ENCODE assay signal across 8 mouse cellular contexts in genomic region chrX:48594099-48594760, GRCm38 (mm10). TPM values are rescaled to one million over a fixed set of nuclear protein-coding genes. Genes with fewer than 3 reads are reported as not detected.
DNase-seq lines count a peak whose midpoint lies in the region; ATAC-seq and TF ChIP-seq lines count a peak whose summit lies in the region.

Gene Zfp280c (minus strand): TSS chrX:48594504.

- intact Hi-C loops in heart, postnatal 36 days (cut with DNase I) = loop anchor here (2.0 kb wide), 1 partner anchor 29 kb away; the partner anchor contains the start of gene Slc25a14

- H3K27ac ChIP-seq in forebrain, embryonic 16.5 days (ENCODE audit: low read length) = peak within 1 kb of the TSS; percentile 84
- H3K27ac ChIP-seq in lung, embryonic 16.5 days (ENCODE audit: low read length) = peak within 1 kb of the TSS; percentile 79

- ATAC-seq in G1E (ENCODE audit: extremely low read depth, insufficient number of reproducible peaks, low FRiP score, poor library complexity, severe bottlenecking) = peak; percentile 90
- ATAC-seq in forebrain, embryonic 16.5 days = peak; percentile 93
- ATAC-seq in lung, embryonic 16.5 days (ENCODE audit: low read depth) = peak; percentile 94

- DNase-seq in G1E (ENCODE audit: low spot score) = peak; percentile 68
- peak; percentile 69 to 76 for DNase-seq in cerebellum, adult 18-20 months
- peak; percentile 55 to 63 for DNase-seq in heart, postnatal 36 days
- peak; percentile 52 for DNase-seq in layer of hippocampus, adult 9-10 months (ENCODE audit: low spot score)
- peak; percentile 38 for DNase-seq in ovary, postnatal 10 days (ENCODE audit: low spot score)
- DNase-seq in thymus, postnatal 10 days (ENCODE audit: low spot score in 2 of 2) = peak; percentile 69 to 72

- peaks cover 16% of the 10 kb centered on the region for H3K36me3 ChIP-seq in G1E (replicated peaks)
- peaks cover 2% of the 10 kb centered on the region; the same call in 1 of the 2 replicates for H3K36me3 ChIP-seq in forebrain, embryonic 16.5 days (ENCODE audit: control insufficient read depth, insufficient read depth)
- peaks cover 4% of the 10 kb centered on the region; the same call in 1 of the 2 replicates for H3K36me3 ChIP-seq in lung, embryonic 16.5 days (ENCODE audit: control insufficient read depth, insufficient read depth, low read length)

- no peaks in the 10 kb centered on the region for H3K9me3 ChIP-seq in G1E (replicated peaks)
- no peaks in the 10 kb centered on the region for H3K9me3 ChIP-seq in forebrain, embryonic 16.5 days (ENCODE audit: control insufficient read depth, low read length)
- H3K9me3 ChIP-seq in lung, embryonic 16.5 days (ENCODE audit: control insufficient read depth, low read length) = no peaks in the 10 kb centered on the region

- no peak for TF ChIP-seq CTCF in G1E (IDR thresholded peaks at IDR 0.05; ENCODE audit: low read depth, low read length)

- no peaks in the 10 kb centered on the region for H3K27me3 ChIP-seq in G1E (ENCODE audit: insufficient read depth, low read length)
- H3K27me3 ChIP-seq in forebrain, embryonic 16.5 days (replicated peaks; ENCODE audit: control insufficient read depth, insufficient read depth, low read length) = no peaks in the 10 kb centered on the region
- no peaks in the 10 kb centered on the region for H3K27me3 ChIP-seq in lung, embryonic 16.5 days (ENCODE audit: control insufficient read depth, insufficient read depth, low read depth, low read length)

- WGBS in forebrain, embryonic 16.5 days = 20% methylated on average over 34 of the region's 45 CpGs
- 16% methylated on average over 44 of the region's 45 CpGs for WGBS in lung, embryonic 16.5 days

- H3K4me1 ChIP-seq in G1E (ENCODE audit: insufficient read depth, low read depth, low read length) = peaks cover 4% of the 10 kb centered on the region
- H3K4me1 ChIP-seq in forebrain, embryonic 16.5 days (replicated peaks; ENCODE audit: control insufficient read depth, insufficient read depth, low read length) = peaks cover 5% of the 10 kb centered on the region
- peaks cover 5% of the 10 kb centered on the region; the same call in 1 of the 2 replicates for H3K4me1 ChIP-seq in lung, embryonic 16.5 days (replicated peaks; ENCODE audit: control insufficient read depth, insufficient read depth, low read length)

- peak within 1 kb of the TSS; percentile 52 for H3K4me2 ChIP-seq in forebrain, embryonic 16.5 days (ENCODE audit: low read length)
- H3K4me2 ChIP-seq in lung, embryonic 16.5 days (ENCODE audit: low read depth, low read length) = peak within 1 kb of the TSS; percentile 63

- peak within 1 kb of the TSS; percentile 79 for H3K4me3 ChIP-seq in G1E (ENCODE audit: low read depth, low read length)
- H3K4me3 ChIP-seq in forebrain, embryonic 16.5 days (replicated peaks; ENCODE audit: low read length) = peak within 1 kb of the TSS; percentile 64
- H3K4me3 ChIP-seq in lung, embryonic 16.5 days (ENCODE audit: low read length) = peak within 1 kb of the TSS; percentile 71

- peak within 1 kb of the TSS; percentile 75 for H3K9ac ChIP-seq in forebrain, embryonic 16.5 days (replicated peaks; ENCODE audit: low read depth, low read length)
- peak within 1 kb of the TSS; percentile 80 for H3K9ac ChIP-seq in lung, embryonic 16.5 days (ENCODE audit: low read length)

RNA-seq across cellular contexts. Expression of gene Zfp280c, which starts in this region (rescaled TPM):
- 114 and 149 TPM in 2 replicates for total RNA-seq in G1E (2014; fragmentation: Nextera tagmentation)
- 23.7 and 33.3 TPM in 2 replicates for total RNA-seq in G1E (2017)
- 1.2 and 1.7 TPM in 2 replicates for polyA plus RNA-seq in G1E (2012)
- 12.7 and 13.0 TPM in 2 replicates for polyA plus RNA-seq in forebrain, embryonic 16.5 days (2015; fragmentation: Nextera tagmentation; extraction: Ambion mirVana)
- 1 to 10 TPM; 5.2 to 7.5 TPM for total RNA-seq in heart, postnatal 36 days (2021)
- polyA plus RNA-seq in lung, embryonic 16.5 days (2015; fragmentation: Nextera tagmentation; extraction: Ambion mirVana) = 9.1 and 9.3 TPM in 2 replicates

Comparison
In these comparisons a context has a peak if more than half of its experiments do, and no peak if none do; other contexts are left out.
1. Peak in every context shown above with its lines: DNase-seq, ATAC-seq, H3K4me3 ChIP-seq and H3K27ac ChIP-seq.